Mouse (Mus musculus) kidney, postnatal 0 days (tissue): ENCODE data around the gene Engase. TPM values are rescaled to one million over a fixed set of nuclear protein-coding genes. Genes with fewer than 3 reads are reported as not detected.

Experiments used
- ATAC-seq: fragments of 200-750 bp; cut with Nextera tagmentation; replicated peaks from 2 replicates; pipeline ENCODE4 v1.8.0; 2017; ENCODE audit warnings: low read depth, moderate number of reproducible peaks, moderate TSS enrichment, moderate library complexity; ENCODE audit not compliant: low FRiP score
- DNase-seq: peaks from one replicate; pipeline ENCODE4 v3.0.0-alpha.2; 2016; ENCODE audit warnings: low spot score
- H3K27ac ChIP-seq: fragments of 300-500 bp; sonication (generic); 2 replicates; pipeline ENCODE4 v1.5.1; 2014; ENCODE audit warnings: mild to moderate bottlenecking
- H3K27me3 ChIP-seq: fragments of 300-500 bp; sonication (generic); 2 replicates; pipeline ENCODE4 v1.6.1; 2014; ENCODE audit warnings: low read length, mixed read lengths; ENCODE audit not compliant: insufficient read depth
- H3K36me3 ChIP-seq: fragments of 300-500 bp; sonication (generic); 2 replicates; pipeline ENCODE4 v1.6.1; 2014; ENCODE audit warnings: low read length, mixed read lengths; ENCODE audit not compliant: insufficient read depth
- H3K4me1 ChIP-seq: fragments of 300-500 bp; sonication (generic); replicated peaks from 2 replicates; pipeline ENCODE4 v1.6.1; 2014; ENCODE audit warnings: antibody characterized with exemption, low read length, mixed read lengths; ENCODE audit not compliant: insufficient read depth
- H3K4me2 ChIP-seq: fragments of 300-500 bp; sonication (generic); 2 replicates; pipeline ENCODE4 v1.6.1; 2014; ENCODE audit warnings: mild to moderate bottlenecking, low read length, moderate library complexity, mixed read lengths
- H3K4me3 ChIP-seq: fragments of 300-500 bp; sonication (generic); replicated peaks from 2 replicates; pipeline ENCODE4 v1.5.1; 2014; ENCODE audit warnings: low read depth, low read length
- H3K9ac ChIP-seq: fragments of 300-500 bp; sonication (generic); 2 replicates; pipeline ENCODE4 v1.6.1; 2014; ENCODE audit warnings: low read depth, low read length
- H3K9me3 ChIP-seq: fragments of 300-500 bp; sonication (generic); replicated peaks from 2 replicates; pipeline ENCODE4 v1.6.1; 2016; ENCODE audit warnings: low read length, inconsistent platforms, mixed read lengths
- CTCF ChIP-seq: IDR thresholded peaks from 2 replicates; pipeline ENCODE4 v1.5.1; 2016; ENCODE audit warnings: antibody characterized with exemption, low read depth, mild to moderate bottlenecking, moderate library complexity
- WGBS: fragments of 180-500 bp; shearing (Covaris S2); extraction: QIAGEN DNeasy Blood & Tissue Kit; methylation state at CpG from one replicate; pipeline ENCODE4 v1.1.7; 2014; 5-methylcytosine and 5-hydroxymethylcytosine counted together
- polyA plus RNA-seq: library from polyadenylated mRNA; unstranded; fragments of >200 nt; fragmentation: Nextera tagmentation; extraction: Ambion mirVana; gene quantifications from 2 replicates; pipeline ENCODE4 v1.2.1, GENCODE M21; 2015

The Engase gene
- polyA plus RNA-seq, 1 experiment from 2014 or later: 5.8 TPM

- H3K4me1 ChIP-seq: peaks cover 3% of the 10 kb centered on the region; the same call in 1 of the 2 replicates
- no peak overlapping the region for H3K4me3 ChIP-seq
- H3K36me3 ChIP-seq: 0 out of 2 replicates have a peak, but pooled peaks cover 10% of the 10 kb centered on the region
- H3K27ac ChIP-seq: no peak overlapping the region
- H3K27me3 ChIP-seq: no peaks in the 10 kb centered on the region
- 86% methylated on average over 8 of the region's 8 CpGs for WGBS
- H3K9ac ChIP-seq: no peak overlapping the region
- no peak for DNase-seq
- H3K4me2 ChIP-seq: no peak overlapping the region
- no peaks in the 10 kb centered on the region for H3K9me3 ChIP-seq
- ATAC-seq: no peak
- no peak for TF ChIP-seq CTCF
Observed at GRCm38 (mm10) chr11:118484169-118484568, 7.5 kb downstream of the Engase start.

- Histone ChIP-seq H3K4me3 (no peak overlapping the region), H3K27me3 (no peaks in the 10 kb centered on the region), H3K36me3 (0 out of 2 replicates have a peak, but pooled peaks cover 10% of the 10 kb centered on the region), H3K4me1 (peaks cover 7% of the 10 kb centered on the region), H3K9me3 (no peaks in the 10 kb centered on the region), H3K27ac (no peak overlapping the region), H3K4me2 (no peak overlapping the region), H3K9ac (no peak overlapping the region)
- no peak for DNase-seq
- TF ChIP-seq CTCF: no peak
- WGBS: 82% methylated on average over 11 of the region's 11 CpGs
- ATAC-seq: no peak
Observed at GRCm38 (mm10) chr11:118485338-118485737, 8.7 kb downstream of the Engase start.

- no peak overlapping the region for H3K9ac ChIP-seq
- 0 out of 2 replicates have a peak, but pooled peaks cover 10% of the 10 kb centered on the region for H3K36me3 ChIP-seq
- peaks cover 7% of the 10 kb centered on the region for H3K4me1 ChIP-seq
- H3K4me3 ChIP-seq: no peak overlapping the region
- TF ChIP-seq CTCF: no peak
- ATAC-seq (no peak), DNase-seq (no peak)
- no peaks in the 10 kb centered on the region for H3K9me3 ChIP-seq
- H3K4me2 ChIP-seq: no peak overlapping the region
- 91% methylated on average over 3 of the region's 3 CpGs for WGBS
- H3K27ac ChIP-seq: no peak overlapping the region
- H3K27me3 ChIP-seq: no peaks in the 10 kb centered on the region
Observed at GRCm38 (mm10) chr11:118485780-118486179, 9.2 kb downstream of the Engase start.

GRCm38 (mm10) chr11:118486281-118486680, 9.7 kb downstream of the Engase start:
- TF ChIP-seq CTCF: no peak
- WGBS: 90% methylated on average over 6 of the region's 6 CpGs
- ATAC-seq: no peak

GRCm38 (mm10) chr11:118486881-118487772, 10.5 kb downstream of the Engase start:
- Histone ChIP-seq H3K27me3 (no peaks in the 10 kb centered on the region), H3K4me3 (no peak overlapping the region), H3K4me1 (peaks cover 7% of the 10 kb centered on the region), H3K9ac (no peak overlapping the region), H3K27ac (no peak overlapping the region), H3K4me2 (no peak overlapping the region), H3K9me3 (no peaks in the 10 kb centered on the region), H3K36me3 (0 out of 2 replicates have a peak, but pooled peaks cover 10% of the 10 kb centered on the region)
- ATAC-seq (no peak), DNase-seq (no peak)
- no peak for TF ChIP-seq CTCF
- 82% methylated on average over 29 of the region's 29 CpGs for WGBS

More at GRCm38 (mm10) chr11:118486281-118486680, 9.7 kb downstream of the Engase start:
- H3K36me3 ChIP-seq: 0 out of 2 replicates have a peak, but pooled peaks cover 10% of the 10 kb centered on the region
- H3K4me1 ChIP-seq: peaks cover 7% of the 10 kb centered on the region
- H3K27me3 ChIP-seq: no peaks in the 10 kb centered on the region
- DNase-seq: no peak
- no peak overlapping the region for H3K4me2 ChIP-seq
- no peak overlapping the region for H3K4me3 ChIP-seq
- H3K9ac ChIP-seq: no peak overlapping the region
- H3K9me3 ChIP-seq: no peaks in the 10 kb centered on the region
- H3K27ac ChIP-seq: no peak overlapping the region

- Histone ChIP-seq H3K4me1 (peaks cover 7% of the 10 kb centered on the region), H3K27me3 (no peaks in the 10 kb centered on the region), H3K9me3 (no peaks in the 10 kb centered on the region), H3K27ac (0 out of 2 replicates have a peak overlapping the region, but pooled peaks have one; percentile 19), H3K4me3 (no peak overlapping the region), H3K4me2 (0 out of 2 replicates have a peak overlapping the region, but pooled peaks have one; percentile 14), H3K9ac (no peak overlapping the region), H3K36me3 (0 out of 2 replicates have a peak, but pooled peaks cover 10% of the 10 kb centered on the region)
- TF ChIP-seq CTCF: peak; percentile 54
- 62% methylated on average over 8 of the region's 8 CpGs for WGBS
- DNase-seq (peak; percentile 37), ATAC-seq (no peak; the same call in 1 of the 2 replicates)
Observed at GRCm38 (mm10) chr11:118488191-118488906, 11.7 kb downstream of the Engase start.
